In the genomic region with DNA sequence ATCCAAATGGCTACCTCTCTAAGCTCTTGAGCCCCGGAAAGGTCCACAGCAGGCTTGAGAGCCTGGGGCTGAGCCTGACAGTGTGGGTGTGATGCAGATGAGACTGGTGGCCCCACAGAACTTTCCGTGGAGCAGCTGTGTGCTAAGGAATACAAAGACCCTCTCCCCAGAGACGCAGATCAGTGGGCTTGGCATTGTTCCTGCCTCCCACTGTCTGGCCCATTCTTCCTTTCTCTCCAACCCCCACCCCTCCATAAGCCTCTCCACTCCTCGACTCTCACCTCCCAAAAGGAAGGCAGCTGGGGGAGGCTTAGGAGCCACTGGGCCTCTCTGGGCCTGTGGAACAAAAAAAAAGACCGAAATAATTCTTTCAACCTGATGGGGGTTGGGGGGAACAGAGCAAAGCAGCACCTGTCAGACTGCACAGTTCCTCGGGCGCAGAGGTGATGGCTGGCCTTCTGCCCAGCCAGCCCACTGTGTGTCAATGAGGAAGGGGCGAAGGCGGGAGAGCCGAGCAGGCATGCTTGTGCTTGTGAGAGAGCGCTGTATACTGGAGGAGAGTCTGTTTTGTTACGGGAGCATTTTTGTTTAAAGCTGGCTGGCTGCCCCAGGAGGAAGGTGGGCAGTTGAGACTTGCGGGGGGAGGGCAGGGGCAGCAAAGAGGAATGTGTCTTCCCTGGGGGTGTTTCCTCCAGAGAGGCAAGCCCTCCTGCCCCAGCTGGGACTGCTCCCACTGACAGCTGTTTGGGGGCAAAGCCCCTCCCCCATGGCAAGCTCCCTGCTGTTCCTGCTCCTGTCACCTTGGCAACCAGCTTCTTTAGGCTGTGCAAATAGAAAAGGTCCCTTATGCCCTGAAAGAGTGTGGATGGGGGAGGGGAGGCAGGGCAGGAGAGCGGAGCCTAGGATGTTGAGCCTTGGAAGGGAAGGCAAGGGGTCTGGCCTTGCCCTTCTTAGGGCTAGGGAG, we compare ENCODE assay signal across 8 mouse cellular contexts. TPM values are rescaled to one million over a fixed set of nuclear protein-coding genes. Genes with fewer than 3 reads are reported as not detected.
DNase-seq lines count a peak whose midpoint lies in the region; ATAC-seq and TF ChIP-seq lines count a peak whose summit lies in the region.

No protein-coding gene starts in this region.

- H3K4me3 ChIP-seq in heart, embryonic 13.5 days = no peak overlapping the region
- H3K4me3 ChIP-seq in hindbrain, embryonic 16.5 days (ENCODE audit: low read length) = no peak overlapping the region
- no peak overlapping the region for H3K4me3 ChIP-seq in liver, embryonic 11.5 days (ENCODE audit: low read depth, low read length)
- no peak overlapping the region for H3K4me3 ChIP-seq in olfactory bulb, adult 2 months (ENCODE audit: insufficient read depth, low read depth, low read length)

- peak overlapping the region; percentile 36; the same call in 1 of the 2 replicates for H3K27ac ChIP-seq in heart, embryonic 13.5 days (replicated peaks)
- H3K27ac ChIP-seq in hindbrain, embryonic 16.5 days (ENCODE audit: low read depth, low read length) = peak overlapping the region; percentile 83
- H3K27ac ChIP-seq in liver, embryonic 11.5 days (ENCODE audit: low read depth, low read length) = peak overlapping the region; percentile 53; the same call in 1 of the 2 replicates
- H3K27ac ChIP-seq in olfactory bulb, adult 2 months (ENCODE audit: insufficient read depth, low read depth, low read length) = peak overlapping the region; percentile 81

- WGBS in heart, embryonic 13.5 days = 19% methylated on average over 14 of the region's 14 CpGs
- 2% methylated on average over 14 of the region's 14 CpGs for WGBS in hindbrain, embryonic 16.5 days
- 32% methylated on average over 14 of the region's 14 CpGs for WGBS in liver, embryonic 11.5 days
- WGBS in olfactory bulb, adult 2 months = 15% methylated on average over 14 of the region's 14 CpGs

- H3K27me3 ChIP-seq in heart, embryonic 13.5 days (replicated peaks) = peaks cover 6% of the 10 kb centered on the region
- no peaks in the 10 kb centered on the region for H3K27me3 ChIP-seq in hindbrain, embryonic 16.5 days (replicated peaks; ENCODE audit: control insufficient read depth, insufficient read depth, low read length)
- no peaks in the 10 kb centered on the region for H3K27me3 ChIP-seq in liver, embryonic 11.5 days (replicated peaks; ENCODE audit: control insufficient read depth, insufficient read depth, low read length)

- no peak for DNase-seq in heart, postnatal 14 days
- DNase-seq in cerebellum, postnatal 36 days = peak; percentile 51 to 67
- peak; percentile 50 for DNase-seq in liver, embryonic 11.5 days (ENCODE audit: low spot score)
- no peak for DNase-seq in adrenal gland, postnatal 25 days
- no peak for DNase-seq in urinary bladder, postnatal 36 days (ENCODE audit: low spot score in 2 of 2)

- intact Hi-C loops in heart, postnatal 14 days (cut with DNase I) = no loop called here

- H3K4me1 ChIP-seq in heart, embryonic 13.5 days = peaks cover 46% of the 10 kb centered on the region
- H3K4me1 ChIP-seq in hindbrain, embryonic 16.5 days (ENCODE audit: control insufficient read depth, insufficient read depth, low read depth, low read length) = peaks cover 47% of the 10 kb centered on the region
- H3K4me1 ChIP-seq in liver, embryonic 11.5 days (replicated peaks; ENCODE audit: control insufficient read depth, insufficient read depth, low read length) = peaks cover 22% of the 10 kb centered on the region
- peaks cover 57% of the 10 kb centered on the region for H3K4me1 ChIP-seq in olfactory bulb, adult 2 months (ENCODE audit: control insufficient read depth, insufficient read depth, low read length)

- H3K9ac ChIP-seq in heart, embryonic 13.5 days = peak overlapping the region; percentile 58
- H3K9ac ChIP-seq in hindbrain, embryonic 16.5 days (ENCODE audit: low read depth, low read length) = peak overlapping the region; percentile 19
- H3K9ac ChIP-seq in liver, embryonic 11.5 days (ENCODE audit: low read depth, low read length) = no peak overlapping the region

- no peak for TF ChIP-seq CTCF in olfactory bulb, adult 2 months (IDR thresholded peaks at IDR 0.05; ENCODE audit: insufficient read depth, low read depth, low read length)

- no peak for ATAC-seq in heart, embryonic 13.5 days (ENCODE audit: extremely low read depth, insufficient number of reproducible peaks, low FRiP score, low TSS enrichment)
- ATAC-seq in hindbrain, embryonic 16.5 days = peak; percentile 59
- no peak; the same call in 1 of the 2 replicates for ATAC-seq in liver, embryonic 11.5 days (replicated peaks; ENCODE audit: low FRiP score)

- H3K36me3 ChIP-seq in heart, embryonic 13.5 days = no peaks in the 10 kb centered on the region
- H3K36me3 ChIP-seq in hindbrain, embryonic 16.5 days (ENCODE audit: control insufficient read depth, insufficient read depth, low read length) = no peaks in the 10 kb centered on the region; the same call in 1 of the 2 replicates
- no peaks in the 10 kb centered on the region for H3K36me3 ChIP-seq in liver, embryonic 11.5 days (ENCODE audit: control insufficient read depth, insufficient read depth, low read length)

- no peaks in the 10 kb centered on the region for H3K9me3 ChIP-seq in heart, embryonic 13.5 days
- no peaks in the 10 kb centered on the region for H3K9me3 ChIP-seq in hindbrain, embryonic 16.5 days (ENCODE audit: control insufficient read depth, low read length)
- H3K9me3 ChIP-seq in liver, embryonic 11.5 days (ENCODE audit: control insufficient read depth, low read length) = no peaks in the 10 kb centered on the region

- peak overlapping the region; percentile 38 for H3K4me2 ChIP-seq in heart, embryonic 13.5 days
- peak overlapping the region; percentile 39 for H3K4me2 ChIP-seq in hindbrain, embryonic 16.5 days (ENCODE audit: low read length)
- H3K4me2 ChIP-seq in liver, embryonic 11.5 days = peak overlapping the region; percentile 15; the same call in 1 of the 2 replicates

- no peak for TF ChIP-seq POLR2A in olfactory bulb, adult 2 months (IDR thresholded peaks at IDR 0.05; ENCODE audit: insufficient read depth, low read depth, low read length)

RNA-seq across cellular contexts. Expression of a gene that starts 39.6 kb away (rescaled TPM):
- 0.09 TPM in 2 replicates for polyA plus RNA-seq in heart, embryonic 13.5 days (2015; fragmentation: Nextera tagmentation; extraction: Ambion mirVana)
- total RNA-seq in heart, postnatal 14 days (2021) = under 1 TPM; 0.20 to 0.33 TPM
- 0.23 and 0.36 TPM in 2 replicates for polyA plus RNA-seq in hindbrain, embryonic 16.5 days (2015; fragmentation: Nextera tagmentation; extraction: Ambion mirVana)
- 0.14 TPM in 1 of 2 replicates, not detected in the other for polyA plus RNA-seq in liver, embryonic 11.5 days (2014; fragmentation: Nextera tagmentation; extraction: Ambion mirVana)
- not detected in 2 replicates for polyA plus RNA-seq in olfactory bulb, adult 2 months (2012; ENCODE audit: insufficient read depth, insufficient read length, low replicate concordance, missing spikeins)
- total RNA-seq in adrenal gland, postnatal 25 days (2021) = 0.27 TPM in 1 of 2 replicates, not detected in the other

Comparison
In these comparisons a context has a peak if more than half of its experiments do, and no peak if none do; other contexts are left out.
1. DNase-seq: peak in cerebellum, postnatal 36 days (2 of 2) and liver, embryonic 11.5 days (single experiment); none in heart, postnatal 14 days (0 of 2), adrenal gland, postnatal 25 days (single experiment) and urinary bladder, postnatal 36 days (0 of 2).
2. Peak in every context shown above with its lines, with median percentiles within 50 percentile points of each other: H3K27ac ChIP-seq and H3K4me2 ChIP-seq.